Mouse (Mus musculus) myocyte (in vitro differentiated cells): Measurements from ENCODE around the gene Vwa8.

Experiments used
- E2F4 ChIP-seq: IDR thresholded peaks from one replicate; pipeline ENCODE4 v1.6.1; 2011; ENCODE audit warnings: mild to moderate bottlenecking, control low read depth, moderate library complexity; ENCODE audit not compliant: insufficient read depth
- MAX ChIP-seq: IDR thresholded peaks from one replicate; pipeline ENCODE4 v1.6.1; 2011; ENCODE audit warnings: low read depth, mild to moderate bottlenecking, control low read depth
- POLR2A ChIP-seq: IDR thresholded peaks from one replicate; pipeline ENCODE4 v1.6.1; 2011; ENCODE audit warnings: low read depth, mild to moderate bottlenecking, control low read depth, moderate library complexity; ENCODE audit not compliant: insufficient read length
- SRF ChIP-seq: IDR thresholded peaks from one replicate; pipeline ENCODE4 v1.6.1; 2011; ENCODE audit warnings: low read depth; ENCODE audit not compliant: control insufficient read depth, insufficient read length
- TCF3 ChIP-seq: IDR thresholded peaks from one replicate; pipeline ENCODE4 v1.6.1; 2011; ENCODE audit warnings: low read depth, control low read depth; ENCODE audit not compliant: insufficient read length
- USF1 ChIP-seq: IDR thresholded peaks from one replicate; pipeline ENCODE4 v1.6.1; 2011; ENCODE audit warnings: low read depth, mild to moderate bottlenecking, control low read depth, moderate library complexity

- TF ChIP-seq USF1 (no peak), POLR2A (no peak), SRF (no peak), E2F4 (no peak), TCF3 (no peak), MAX (no peak)
These were observed 292.0 kb downstream of the Vwa8 start for GRCm38 (mm10) chr14:79140826-79141219.
